Mouse (Mus musculus) adrenal gland, adult 8-10 months (tissue): ENCODE data around the gene Lrmp. TPM values are rescaled to one million over a fixed set of nuclear protein-coding genes. Genes with fewer than 3 reads are reported as not detected.
"Not testable (repeated sequence)": the region's sequence is repeated elsewhere in the genome, so short reads cannot be mapped to it uniquely, and the experiment has no call there.

Source experiments
- DNase-seq: peaks from one replicate; pipeline ENCODE4 v3.0.0; 2022
- total RNA-seq, 4 experiments: library from RNA; stranded (reverse); gene quantifications; 2 replicates each; pipeline ENCODE4 v1.2.4; 2022

The Lrmp gene
- total RNA-seq, 4 experiments from 2014 or later = 1.9 to 4.8 (median 4.3) TPM

GRCm38 (mm10) chr6:145105439-145105838, 10.0 kb upstream of the Lrmp start:
- no peak for DNase-seq

- DNase-seq = no peak
Observed at GRCm38 (mm10) chr6:145106163-145106842, 9.2 kb upstream of the Lrmp start.

DNA sequence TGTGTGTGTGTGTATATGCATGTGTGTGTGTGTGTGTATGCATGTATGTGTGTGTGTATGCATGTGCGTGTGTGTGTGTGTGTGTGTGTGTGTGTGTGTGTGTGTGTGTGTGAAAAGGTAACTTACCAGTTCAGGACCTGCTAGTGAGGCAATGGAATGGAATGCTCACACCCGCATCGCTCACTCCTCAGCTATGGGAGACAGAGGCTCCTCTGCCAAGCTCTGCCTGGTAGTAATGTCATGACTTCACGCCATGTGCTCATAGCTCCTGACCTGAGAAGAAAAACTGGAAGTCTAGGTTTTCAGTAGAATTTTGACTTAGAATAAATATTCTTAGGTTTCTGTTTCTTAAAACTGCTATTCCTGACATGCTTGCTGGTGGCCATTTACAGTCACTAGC, 4.7 kb upstream of the Lrmp start:
- DNase-seq = no peak

- peak; percentile 53 for DNase-seq
Observed at GRCm38 (mm10) chr6:145112865-145113264, 2.6 kb upstream of the Lrmp start.

GRCm38 (mm10) chr6:145114561-145114960, 892 bp upstream of the Lrmp start:
- peak; percentile 9 for DNase-seq

DNA sequence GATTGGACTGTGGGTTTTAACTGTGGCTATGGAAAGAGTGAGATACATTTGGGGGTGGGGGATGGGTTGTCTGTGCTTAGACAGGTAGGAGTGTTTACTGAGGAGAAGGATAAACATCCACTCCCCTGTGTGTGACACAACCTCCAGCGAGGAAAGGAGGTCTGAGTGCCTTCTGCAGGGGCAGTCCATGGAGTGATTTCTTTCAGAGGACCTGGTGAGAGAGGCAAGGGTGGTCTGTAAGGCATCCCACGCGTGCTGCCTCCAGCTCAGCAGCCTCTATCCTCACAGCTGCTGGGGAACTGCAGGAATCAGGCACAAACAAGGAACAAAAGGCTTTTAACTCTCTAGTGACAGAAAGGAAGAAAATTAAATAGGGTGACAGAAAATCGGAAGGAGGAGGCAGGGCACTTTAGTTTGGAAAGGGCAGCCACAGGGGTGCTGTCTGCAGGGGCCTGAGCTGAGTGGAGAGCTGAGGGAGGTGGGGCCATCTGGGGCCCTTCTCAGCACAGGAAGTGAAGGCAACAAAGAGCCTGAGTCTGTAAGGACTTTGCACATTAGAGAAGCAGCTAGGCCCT, 732 bp downstream of the Lrmp start:
- DNase-seq = no peak

DNA sequence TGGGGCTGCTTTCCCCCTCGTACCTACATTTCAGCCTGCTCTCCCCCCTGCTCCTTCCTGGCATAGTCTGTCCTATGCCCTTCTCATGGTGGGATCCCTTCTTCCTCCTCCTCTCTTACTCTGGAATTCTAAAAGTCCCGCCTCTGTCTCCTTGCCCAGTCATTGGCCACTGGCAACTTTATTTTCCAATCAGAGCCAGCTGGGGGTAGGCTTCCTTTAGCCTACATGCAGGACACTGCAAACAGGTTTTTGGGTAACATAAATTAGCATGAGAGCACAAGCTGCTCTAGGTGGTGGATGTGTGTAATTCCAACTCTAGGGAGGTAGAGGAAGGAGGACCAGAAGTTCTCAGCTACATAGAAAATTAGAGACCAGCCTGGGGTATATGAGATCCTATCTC, 4.6 kb downstream of the Lrmp start:
- DNase-seq = no peak

GRCm38 (mm10) chr6:145120787-145121589, 5.5 kb downstream of the Lrmp start:
- peak; percentile 26 for DNase-seq

- peak; percentile 7 for DNase-seq
Observed at GRCm38 (mm10) chr6:145121590-145122420, 6.4 kb downstream of the Lrmp start.

- no peak for DNase-seq
Observed at GRCm38 (mm10) chr6:145122423-145123059, 7.1 kb downstream of the Lrmp start.

- no peak for DNase-seq
Observed at GRCm38 (mm10) chr6:145123136-145124060, 7.9 kb downstream of the Lrmp start.

GRCm38 (mm10) chr6:145124621-145125020, 9.2 kb downstream of the Lrmp start:
- DNase-seq = no peak

GRCm38 (mm10) chr6:145125591-145126113, 10.2 kb downstream of the Lrmp start:
- peak; percentile 9 for DNase-seq

DNA sequence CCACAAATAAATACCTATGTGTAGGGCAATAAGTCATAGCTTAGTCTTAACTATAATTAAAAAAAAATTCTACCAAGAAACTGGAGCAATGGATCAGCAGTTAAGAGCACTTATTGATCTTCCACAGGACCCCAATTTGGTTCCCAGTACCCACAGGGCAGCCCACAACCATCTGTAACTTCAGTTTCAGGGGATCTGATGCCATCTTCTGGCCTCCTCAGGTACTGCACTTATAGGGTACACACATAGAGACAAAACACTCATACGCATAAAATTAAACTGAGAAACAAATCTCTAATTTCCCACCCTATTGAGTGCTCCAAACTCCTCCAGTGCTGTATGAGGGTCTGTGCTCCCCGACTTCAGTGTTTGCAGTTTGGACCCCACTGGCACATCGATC, 12.2 kb downstream of the Lrmp start:
- no peak for DNase-seq

GRCm38 (mm10) chr6:145129563-145129962, 14.1 kb downstream of the Lrmp start:
- no peak for DNase-seq

- no peak for DNase-seq
Observed at GRCm38 (mm10) chr6:145131991-145132390, 16.5 kb downstream of the Lrmp start.

- not testable (repeated sequence) for DNase-seq
Observed at GRCm38 (mm10) chr6:145132969-145133368, 17.5 kb downstream of the Lrmp start.

- DNase-seq = no peak
Observed at GRCm38 (mm10) chr6:145135295-145135694, 19.8 kb downstream of the Lrmp start.

- DNase-seq = no peak
Observed at GRCm38 (mm10) chr6:145135804-145136203, 20.4 kb downstream of the Lrmp start.

DNA sequence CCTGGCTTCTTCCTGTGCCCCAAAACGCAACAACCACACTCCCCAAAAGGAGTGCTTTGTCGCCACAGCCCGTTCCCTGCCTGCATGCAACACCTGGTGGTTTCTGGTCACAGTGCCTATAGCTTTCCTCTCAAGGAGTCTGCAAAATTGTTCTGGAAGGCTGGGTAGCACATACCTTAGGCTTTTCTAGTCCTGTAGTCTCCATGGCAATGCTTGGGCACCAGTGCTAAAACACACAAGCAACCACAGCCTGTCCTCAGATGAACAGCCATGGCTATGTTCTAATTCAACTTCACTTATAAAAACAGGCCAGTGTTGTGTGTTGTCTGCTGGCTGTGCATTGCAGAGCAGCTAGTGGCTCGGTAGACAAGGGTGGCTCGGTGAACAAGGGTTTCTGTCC, 21.4 kb downstream of the Lrmp start:
- no peak for DNase-seq

GRCm38 (mm10) chr6:145139236-145139635, 23.8 kb downstream of the Lrmp start:
- no peak for DNase-seq
